Mouse (Mus musculus) liver, adult 2 months (tissue): ENCODE data around the gene Rubcn. TPM values are rescaled to one million over a fixed set of nuclear protein-coding genes. Genes with fewer than 3 reads are reported as not detected.

ENCODE experiments used
- DNase-seq: peaks from one replicate; pipeline ENCODE4 v3.0.0-alpha.2; 2011; ENCODE audit warnings: low read depth, low spot score; ENCODE audit errors: extremely low read depth
- H3K27ac ChIP-seq: fragments of 200-500 bp; replicated peaks from 2 replicates; pipeline ENCODE4 v1.5.1; 2012; ENCODE audit warnings: low read depth, mild to moderate bottlenecking, control low read depth, inconsistent platforms, low read length; ENCODE audit not compliant: insufficient read depth
- H3K27me3 ChIP-seq: fragments of 200-500 bp; 2 replicates; pipeline ENCODE4 v1.6.1; 2012; ENCODE audit warnings: mild to moderate bottlenecking, moderate library complexity, low read length, inconsistent platforms; ENCODE audit not compliant: control insufficient read depth, insufficient read depth
- H3K36me3 ChIP-seq: fragments of 200-500 bp; 2 replicates; pipeline ENCODE4 v1.6.1; 2012; ENCODE audit warnings: low read length, inconsistent platforms; ENCODE audit not compliant: control insufficient read depth, insufficient read depth
- H3K4me1 ChIP-seq: fragments of 200-500 bp; 2 replicates; pipeline ENCODE4 v1.6.1; 2011; ENCODE audit warnings: low read length; ENCODE audit not compliant: control insufficient read depth, insufficient read depth
- H3K4me3 ChIP-seq: fragments of 200-500 bp; 2 replicates; pipeline ENCODE4 v1.5.1; 2011; ENCODE audit warnings: low read depth, mild to moderate bottlenecking, control low read depth, low read length, moderate library complexity; ENCODE audit not compliant: insufficient read depth
- H3K79me2 ChIP-seq: fragments of 200-500 bp; 2 replicates; pipeline ENCODE4 v1.6.1; 2012; ENCODE audit warnings: inconsistent platforms, mild to moderate bottlenecking, low read length, moderate library complexity; ENCODE audit not compliant: control insufficient read depth, insufficient read depth
- H3K9ac ChIP-seq: fragments of 200-500 bp; 2 replicates; pipeline ENCODE4 v1.6.1; 2012; ENCODE audit warnings: low read depth, mild to moderate bottlenecking, control low read depth, inconsistent platforms, low read length
- CTCF ChIP-seq: fragments of 200-500 bp; IDR thresholded peaks from 2 replicates; pipeline ENCODE4 v1.5.1; 2011; ENCODE audit warnings: low read depth, low read length, control low read depth
- POLR2A ChIP-seq: fragments of 200-500 bp; IDR thresholded peaks from 2 replicates; pipeline ENCODE4 v1.6.1; 2011; ENCODE audit warnings: low read length, control low read depth; ENCODE audit not compliant: insufficient read depth; ENCODE audit errors: extremely low read depth
- WGBS: fragments of 180-500 bp; shearing (Covaris S2); methylation state at CpG from one replicate; pipeline ENCODE4 v1.1.7; 2018; 5-methylcytosine and 5-hydroxymethylcytosine counted together
- polyA plus RNA-seq: library from polyadenylated mRNA; depleted of rRNA; stranded (reverse); fragments of >200 nt; gene quantifications from 2 replicates; pipeline ENCODE4 v1.2.3, GENCODE M21; 2012
- total RNA-seq: library from RNA; depleted of rRNA; stranded (reverse); fragments of >200 nt; gene quantifications from 2 replicates; pipeline ENCODE4 v1.2.3, GENCODE M21; 2014

The Rubcn gene
- total and polyA plus RNA-seq, 2 experiments: 12.6 to 17.0 TPM

DNA sequence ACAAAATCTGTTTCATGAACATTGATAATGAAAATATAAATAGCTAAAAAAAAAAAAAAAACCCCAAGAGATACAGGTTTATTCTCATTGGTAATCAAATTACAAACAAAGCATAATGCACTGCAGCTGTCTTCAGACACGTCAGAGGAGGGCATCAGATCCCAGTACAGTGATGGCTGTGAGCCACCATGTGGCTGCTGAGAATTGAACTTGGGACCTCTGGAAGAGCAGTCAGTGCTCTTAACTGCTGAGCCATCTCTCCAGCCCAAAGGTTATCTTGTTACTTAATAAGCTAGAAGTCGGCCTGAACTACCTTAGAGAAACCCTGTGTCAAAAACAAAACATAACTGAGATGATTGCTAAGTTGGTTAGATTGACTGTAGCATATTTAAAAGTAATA is 12.3 kb upstream of the Rubcn start:
- H3K27ac ChIP-seq: no peak overlapping the region
- peaks cover 1% of the 10 kb centered on the region; the same call in 1 of the 2 replicates for H3K4me1 ChIP-seq
- TF ChIP-seq POLR2A (no peak), CTCF (no peak)
- H3K79me2 ChIP-seq: no peaks in the 10 kb centered on the region; the same call in 1 of the 2 replicates
- peaks cover 33% of the 10 kb centered on the region for H3K36me3 ChIP-seq
- no peak overlapping the region for H3K4me3 ChIP-seq
- WGBS: 15% methylated on average over 2 of the region's 2 CpGs
- H3K9ac ChIP-seq: no peak overlapping the region
- DNase-seq: peak; percentile 57
- H3K27me3 ChIP-seq: no peaks in the 10 kb centered on the region

GRCm38 (mm10) chr16:32887996-32888395 is 10.4 kb upstream of the Rubcn start:
- Histone ChIP-seq H3K9ac (no peak overlapping the region), H3K4me1 (peaks cover 1% of the 10 kb centered on the region; the same call in 1 of the 2 replicates), H3K27ac (no peak overlapping the region), H3K36me3 (peaks cover 28% of the 10 kb centered on the region), H3K4me3 (no peak overlapping the region), H3K79me2 (peaks cover 4% of the 10 kb centered on the region; the same call in 1 of the 2 replicates), H3K27me3 (no peaks in the 10 kb centered on the region)
- DNase-seq: peak; percentile 29
- WGBS: 91% methylated on average over 7 of the region's 7 CpGs
- TF ChIP-seq POLR2A: no peak
- peak; percentile 44; the same call in 1 of the 2 replicates for TF ChIP-seq CTCF

GRCm38 (mm10) chr16:32881538-32881937 is 4.0 kb upstream of the Rubcn start:
- peaks cover 5% of the 10 kb centered on the region; the same call in 1 of the 2 replicates for H3K4me1 ChIP-seq
- H3K36me3 ChIP-seq: peaks cover 8% of the 10 kb centered on the region
- no peak overlapping the region for H3K27ac ChIP-seq
- WGBS: 90% methylated on average over 7 of the region's 7 CpGs
- no peak overlapping the region for H3K4me3 ChIP-seq
- H3K9ac ChIP-seq: no peak overlapping the region
- H3K79me2 ChIP-seq: peaks cover 36% of the 10 kb centered on the region
- H3K27me3 ChIP-seq: no peaks in the 10 kb centered on the region
- TF ChIP-seq CTCF (no peak), POLR2A (no peak)
- no peak for DNase-seq

DNA sequence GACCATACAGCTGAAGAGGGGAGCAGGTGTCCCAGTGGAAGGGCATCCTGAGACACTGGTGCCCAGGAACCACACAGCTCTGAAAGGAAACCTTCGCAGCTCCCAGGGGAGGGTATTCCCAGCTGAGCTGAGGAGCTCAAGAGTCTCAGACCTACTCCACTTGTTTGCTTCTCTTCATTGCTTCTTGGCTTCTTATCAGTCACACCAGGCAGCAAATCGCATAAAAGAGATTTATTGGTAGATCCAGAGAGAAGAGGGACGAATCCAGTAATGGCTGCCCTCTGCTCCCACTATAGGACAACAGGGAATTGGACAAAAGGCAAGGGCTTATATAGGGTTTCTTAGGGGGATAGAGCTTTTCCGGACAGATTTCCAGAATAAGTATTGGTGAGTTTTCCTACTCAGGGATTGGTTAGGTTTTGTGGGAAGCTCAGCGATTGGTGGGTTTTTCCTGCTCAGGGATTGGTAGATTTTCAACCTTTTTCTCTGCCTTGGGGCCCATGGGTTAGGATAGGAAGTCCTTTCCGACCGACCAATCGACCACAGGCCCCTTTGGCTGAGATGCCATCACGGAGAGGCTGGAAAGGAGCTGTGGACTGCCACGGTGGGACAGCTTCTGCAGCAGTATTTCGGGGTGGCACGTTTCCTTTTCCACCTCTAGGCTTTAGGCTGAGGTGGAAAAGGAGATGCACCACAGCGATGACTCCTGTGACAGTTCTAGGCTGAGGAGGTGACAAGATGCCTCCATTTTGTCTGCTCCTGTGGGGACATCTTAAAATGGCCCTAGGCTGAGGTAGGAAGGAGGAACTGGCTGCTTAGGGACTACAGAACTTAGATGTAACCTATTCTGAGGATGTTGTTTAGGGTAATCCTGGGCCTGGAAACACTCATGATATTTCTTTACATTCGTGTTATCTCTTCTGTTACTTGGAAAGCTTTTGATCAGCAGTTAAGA is 1.7 kb upstream of the Rubcn start:
- H3K36me3 ChIP-seq: peaks cover 2% of the 10 kb centered on the region
- peaks cover 39% of the 10 kb centered on the region for H3K79me2 ChIP-seq
- peaks cover 10% of the 10 kb centered on the region for H3K4me1 ChIP-seq
- TF ChIP-seq POLR2A (no peak), CTCF (no peak)
- DNase-seq: no peak
- H3K27ac ChIP-seq: no peak overlapping the region
- 82% methylated on average over 14 of the region's 14 CpGs for WGBS
- no peak overlapping the region for H3K4me3 ChIP-seq
- no peak overlapping the region for H3K9ac ChIP-seq
- H3K27me3 ChIP-seq: no peaks in the 10 kb centered on the region

DNA sequence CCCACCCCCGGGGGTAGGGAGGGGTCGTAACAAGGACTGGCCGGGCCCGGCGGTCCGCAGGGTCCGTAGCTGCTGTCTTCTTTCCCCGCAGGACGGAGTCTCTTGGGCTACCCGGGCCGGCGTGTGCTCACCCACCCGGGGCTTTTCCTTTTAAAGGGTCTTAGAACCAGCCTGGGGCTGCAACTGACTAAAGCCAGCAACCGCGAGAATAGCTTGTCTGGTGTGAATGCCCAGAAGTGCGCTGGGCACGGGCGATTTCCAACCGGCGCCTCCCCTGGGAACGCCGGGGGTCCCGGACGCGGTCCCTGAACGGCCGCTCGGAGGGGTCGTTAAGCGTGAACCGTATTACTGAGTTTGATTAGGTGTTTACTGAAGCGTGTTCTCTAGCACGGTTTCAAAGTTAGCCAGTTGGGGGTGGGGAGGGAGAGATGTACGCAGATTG is 612 bp upstream of the Rubcn start:
- TF ChIP-seq POLR2A: no peak
- no peak for TF ChIP-seq CTCF
- peaks cover 38% of the 10 kb centered on the region for H3K79me2 ChIP-seq
- H3K36me3 ChIP-seq: no peaks in the 10 kb centered on the region
- H3K4me3 ChIP-seq: peak overlapping the region; percentile 100
- H3K9ac ChIP-seq: peak overlapping the region; percentile 98
- peak overlapping the region; percentile 61 for H3K27ac ChIP-seq
- DNase-seq: peak; percentile 25
- peaks cover 10% of the 10 kb centered on the region for H3K4me1 ChIP-seq
- WGBS: under 1% methylated on average over 34 of the region's 34 CpGs
- no peaks in the 10 kb centered on the region for H3K27me3 ChIP-seq
